Mouse (Mus musculus) lung, adult 2 months (tissue): Measurements from ENCODE around the gene Nup155. TPM values are rescaled to one million over a fixed set of nuclear protein-coding genes. Genes with fewer than 3 reads are reported as not detected.

Experiments used
- DNase-seq: peaks from one replicate; pipeline ENCODE4 v3.0.0; 2022
- H3K4me1 ChIP-seq: fragments of 200-500 bp; 2 replicates; pipeline ENCODE4 v1.6.1; 2011; ENCODE audit warnings: low read length; ENCODE audit not compliant: control insufficient read depth, insufficient read depth
- H3K4me3 ChIP-seq: fragments of 200-500 bp; replicated peaks from 2 replicates; pipeline ENCODE3; 2011; ENCODE audit warnings: low read depth, mild to moderate bottlenecking, control low read depth, low read length; ENCODE audit errors: extremely low read depth
- CTCF ChIP-seq: fragments of 200-500 bp; IDR thresholded peaks from 2 replicates; pipeline ENCODE4 v1.5.1; 2011; ENCODE audit warnings: mild to moderate bottlenecking, low read length, control low read depth; ENCODE audit not compliant: insufficient read depth
- POLR2A ChIP-seq: fragments of 200-500 bp; IDR thresholded peaks from 2 replicates; pipeline ENCODE4 v1.6.1; 2011; ENCODE audit warnings: low read depth, mild to moderate bottlenecking, control low read depth, low read length, borderline replicate concordance; ENCODE audit errors: extremely low read depth
- WGBS: fragments of 180-500 bp; shearing (Covaris S2); methylation state at CpG from one replicate; pipeline ENCODE4 v1.1.7; 2018; 5-methylcytosine and 5-hydroxymethylcytosine counted together
- polyA plus RNA-seq: library from polyadenylated mRNA; depleted of rRNA; stranded (reverse); fragments of >200 nt; gene quantifications from 2 replicates; pipeline ENCODE4 v1.2.3, GENCODE M21; 2012

Gene Nup155
- polyA plus RNA-seq, 1 experiment, result 7.6 TPM

DNA sequence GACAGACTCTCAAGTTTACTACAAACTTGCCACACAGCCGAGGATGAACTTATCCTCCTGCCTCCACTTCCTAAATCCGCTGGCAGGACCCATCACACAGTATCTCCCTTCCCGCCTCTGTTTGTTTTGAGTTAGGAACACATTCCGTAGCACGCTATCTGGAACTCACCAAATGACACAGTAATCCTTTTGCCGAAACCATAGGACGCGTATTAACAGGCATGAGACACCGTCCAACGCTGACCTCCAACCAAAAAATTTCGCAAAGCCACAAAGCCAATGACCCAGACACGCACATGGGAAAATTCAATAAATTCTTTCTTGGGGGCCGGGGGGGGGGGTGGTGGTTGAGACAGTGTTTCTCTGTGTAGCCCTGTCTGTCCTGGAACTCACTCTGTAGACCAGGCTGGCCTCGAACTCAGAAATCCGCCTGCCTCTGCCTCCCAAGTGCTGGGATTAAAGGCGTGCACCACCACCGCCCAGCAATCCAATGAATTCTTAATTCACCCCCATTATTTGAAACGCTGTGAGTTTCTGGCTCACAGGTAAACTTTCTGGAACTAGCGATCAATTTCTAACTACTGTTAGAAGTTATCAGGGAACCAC, 610 bp upstream of the Nup155 start:
- TF ChIP-seq CTCF, result no peak
- no peak for TF ChIP-seq POLR2A
- Histone ChIP-seq H3K4me1 (no peaks in the 10 kb centered on the region; the same call in 1 of the 2 replicates), H3K4me3 (peak overlapping the region; percentile 85)
- no peak for DNase-seq
- 46% methylated on average over 19 of the region's 19 CpGs for WGBS

GRCm38 (mm10) chr15:8109782-8110181, 709 bp downstream of the Nup155 start:
- TF ChIP-seq POLR2A (no peak), CTCF (no peak)
- peak overlapping the region; percentile 85 for H3K4me3 ChIP-seq
- H3K4me1 ChIP-seq, result no peaks in the 10 kb centered on the region; the same call in 1 of the 2 replicates
- DNase-seq, result no peak
- 2% methylated on average over 8 of the region's 8 CpGs for WGBS

- no peaks in the 10 kb centered on the region for H3K4me1 ChIP-seq
- no peak for TF ChIP-seq POLR2A
- TF ChIP-seq CTCF, result no peak
- no peak for DNase-seq
- no peak overlapping the region for H3K4me3 ChIP-seq
- WGBS, result 71% methylated on average over 1 of the region's 1 CpGs
These were observed 20.2 kb downstream of the Nup155 start for GRCm38 (mm10) chr15:8129281-8129680.

DNA sequence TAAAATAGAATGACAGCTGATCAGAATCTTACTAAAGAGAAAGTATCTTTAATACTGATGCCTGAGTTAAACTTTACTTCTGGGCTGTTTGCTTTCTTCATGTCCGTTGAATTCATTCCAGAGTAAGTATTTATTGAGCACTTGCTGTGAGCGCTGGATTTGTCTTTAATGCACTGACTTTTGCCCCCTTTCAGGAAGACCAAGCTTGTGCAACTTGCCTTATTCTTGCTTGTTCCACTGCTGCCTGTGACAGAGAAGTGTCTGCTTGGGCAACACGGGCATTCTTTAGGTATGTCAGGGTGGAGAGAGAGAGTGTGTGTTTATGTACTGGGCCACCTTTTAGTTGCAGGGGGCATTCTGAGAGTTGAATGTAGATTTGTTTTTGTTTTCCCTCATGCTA, 22.2 kb downstream of the Nup155 start:
- DNase-seq, result no peak
- Histone ChIP-seq H3K4me1 (no peaks in the 10 kb centered on the region), H3K4me3 (no peak overlapping the region)
- TF ChIP-seq CTCF (no peak), POLR2A (no peak)
- WGBS, result 88% methylated on average over 3 of the region's 3 CpGs

GRCm38 (mm10) chr15:8131761-8132160, 22.7 kb downstream of the Nup155 start:
- TF ChIP-seq POLR2A, result no peak
- no peak for TF ChIP-seq CTCF
- no peaks in the 10 kb centered on the region for H3K4me1 ChIP-seq
- no peak overlapping the region for H3K4me3 ChIP-seq
- no peak for DNase-seq

- no peak for DNase-seq
- no peak for TF ChIP-seq POLR2A
- TF ChIP-seq CTCF, result no peak
- Histone ChIP-seq H3K4me3 (no peak overlapping the region), H3K4me1 (no peaks in the 10 kb centered on the region)
- 77% methylated on average over 5 of the region's 5 CpGs for WGBS
These were observed 26.5 kb downstream of the Nup155 start for GRCm38 (mm10) chr15:8135606-8136005.

- 40% methylated on average over 1 of the region's 1 CpGs for WGBS
- Histone ChIP-seq H3K4me3 (no peak overlapping the region), H3K4me1 (no peaks in the 10 kb centered on the region)
- no peak for TF ChIP-seq POLR2A
- TF ChIP-seq CTCF, result no peak
- DNase-seq, result no peak
These were observed 52.8 kb downstream of the Nup155 start for GRCm38 (mm10) chr15:8161841-8162240.

DNA sequence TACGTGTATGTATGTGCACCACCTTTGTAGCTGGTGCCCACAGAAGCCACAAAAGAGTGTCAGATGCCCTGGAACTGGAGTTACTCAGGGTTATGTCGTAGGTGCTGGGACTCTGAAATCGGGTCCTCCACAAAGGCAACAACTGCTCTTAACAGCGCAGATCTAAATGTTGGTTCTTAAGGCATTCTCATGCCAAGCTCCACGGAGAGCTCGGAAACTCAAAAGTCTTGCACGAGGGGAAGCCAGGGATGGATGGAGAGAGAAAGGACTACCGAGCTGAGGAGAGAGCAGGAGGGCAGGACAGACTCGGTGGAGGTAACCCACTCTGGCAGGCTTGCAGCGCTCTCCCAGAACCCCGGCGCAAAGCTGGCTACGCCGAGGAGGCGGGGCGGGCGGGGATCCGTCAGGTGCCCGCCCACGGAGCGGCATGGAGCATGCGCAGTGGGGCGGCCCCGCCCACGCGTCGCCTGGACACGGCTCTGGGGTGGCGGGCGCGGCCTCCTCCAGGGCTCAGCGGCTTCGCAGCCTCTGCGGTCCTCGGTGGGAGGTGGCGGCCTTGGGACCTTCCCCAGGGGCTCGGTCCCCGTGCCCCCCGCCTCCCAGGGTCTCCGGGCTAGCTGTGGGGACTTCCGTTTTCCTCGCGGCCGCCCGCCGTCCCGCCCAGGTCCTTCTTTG, 59.7 kb downstream of the Nup155 start, which contains the start of gene Cplane1:
Gene Cplane1 (plus strand): TSS at position 516 of the 675 bp plus-strand sequence.
- H3K4me1 ChIP-seq, result 0 out of 2 replicates have a peak, but pooled peaks cover 2% of the 10 kb centered on the region
- H3K4me3 ChIP-seq, result peak within 1 kb of the TSS; percentile 86
- WGBS, result under 1% methylated on average over 47 of the region's 47 CpGs
- peak; percentile 93 for DNase-seq
- no peak for TF ChIP-seq CTCF
- TF ChIP-seq POLR2A, result peak; percentile 66; the same call in 1 of the 2 replicates

GRCm38 (mm10) chr15:8169266-8169746, 60.2 kb downstream of the Nup155 start:
- TF ChIP-seq POLR2A, result no peak
- no peak for TF ChIP-seq CTCF
- WGBS, result under 1% methylated on average over 25 of the region's 25 CpGs
- DNase-seq, result no peak

More at GRCm38 (mm10) chr15:8169266-8169746, 60.2 kb downstream of the Nup155 start:
- H3K4me1 ChIP-seq, result 0 out of 2 replicates have a peak, but pooled peaks cover 2% of the 10 kb centered on the region
- peak overlapping the region; percentile 86 for H3K4me3 ChIP-seq
